Mouse (Mus musculus): ENCODE data around the gene Lypd6b.

Gene Lypd6b

GRCm38 (mm10) chr2:49770440-49770839, 17.0 kb upstream of the Lypd6b start:
- no peak for DNase-seq (ENCODE audit: low spot score)

GRCm38 (mm10) chr2:49771172-49771571, 16.3 kb upstream of the Lypd6b start:
- DNase-seq (ENCODE audit: low spot score) = no peak

- no peak for DNase-seq (ENCODE audit: low spot score)
Observed at GRCm38 (mm10) chr2:49773194-49773931, 14.1 kb upstream of the Lypd6b start.

GRCm38 (mm10) chr2:49774180-49774579, 13.3 kb upstream of the Lypd6b start:
- peak; percentile 67 for DNase-seq (ENCODE audit: low spot score)

GRCm38 (mm10) chr2:49775187-49775586, 12.3 kb upstream of the Lypd6b start:
- peak; percentile 34 for DNase-seq (ENCODE audit: low spot score)

GRCm38 (mm10) chr2:49775735-49776134, 11.8 kb upstream of the Lypd6b start:
- no peak for DNase-seq (ENCODE audit: low spot score)

- DNase-seq (ENCODE audit: low spot score) = no peak
Observed at GRCm38 (mm10) chr2:49776407-49776806, 11.1 kb upstream of the Lypd6b start.

- no peak for DNase-seq (ENCODE audit: low spot score)
Observed at GRCm38 (mm10) chr2:49788051-49788418, 547 bp downstream of the Lypd6b start.

GRCm38 (mm10) chr2:49788643-49789042, 1.2 kb downstream of the Lypd6b start:
- DNase-seq (ENCODE audit: low spot score) = no peak

- no peak for DNase-seq (ENCODE audit: low spot score)
Observed at GRCm38 (mm10) chr2:49789078-49789477, 1.6 kb downstream of the Lypd6b start.

GRCm38 (mm10) chr2:49789504-49789903, 2.0 kb downstream of the Lypd6b start:
- DNase-seq (ENCODE audit: low spot score) = no peak

GRCm38 (mm10) chr2:49797444-49798143, 10.1 kb downstream of the Lypd6b start:
- DNase-seq (ENCODE audit: low spot score) = peak; percentile 74

GRCm38 (mm10) chr2:49804448-49804847, 17.0 kb downstream of the Lypd6b start:
- no peak for DNase-seq (ENCODE audit: low spot score)

- DNase-seq (ENCODE audit: low spot score) = peak; percentile 79
Observed at GRCm38 (mm10) chr2:49805736-49806371, 18.4 kb downstream of the Lypd6b start.

GRCm38 (mm10) chr2:49809496-49809895, 22.0 kb downstream of the Lypd6b start:
- DNase-seq (ENCODE audit: low spot score) = peak; percentile 77

GRCm38 (mm10) chr2:49811420-49811819, 23.9 kb downstream of the Lypd6b start:
- no peak for DNase-seq (ENCODE audit: low spot score)

GRCm38 (mm10) chr2:49811871-49812363, 24.4 kb downstream of the Lypd6b start:
- peak; percentile 97 for DNase-seq (ENCODE audit: low spot score)

GRCm38 (mm10) chr2:49813151-49813550, 25.7 kb downstream of the Lypd6b start:
- DNase-seq (ENCODE audit: low spot score) = no peak

- DNase-seq (ENCODE audit: low spot score) = peak; percentile 38
Observed at GRCm38 (mm10) chr2:49814011-49814410, 26.5 kb downstream of the Lypd6b start.

GRCm38 (mm10) chr2:49815696-49816320, 28.3 kb downstream of the Lypd6b start:
- DNase-seq (ENCODE audit: low spot score) = no peak

- DNase-seq (ENCODE audit: low spot score) = no peak
Observed at GRCm38 (mm10) chr2:49816549-49816948, 29.1 kb downstream of the Lypd6b start.

GRCm38 (mm10) chr2:49817151-49817550, 29.7 kb downstream of the Lypd6b start:
- no peak for DNase-seq (ENCODE audit: low spot score)
